Mouse (Mus musculus): ENCODE results near the gene Hmx2.
A peak's percentile ranks its signal among the peaks of the same experiment; 100 is the strongest.

Hmx2 gene

DNA sequence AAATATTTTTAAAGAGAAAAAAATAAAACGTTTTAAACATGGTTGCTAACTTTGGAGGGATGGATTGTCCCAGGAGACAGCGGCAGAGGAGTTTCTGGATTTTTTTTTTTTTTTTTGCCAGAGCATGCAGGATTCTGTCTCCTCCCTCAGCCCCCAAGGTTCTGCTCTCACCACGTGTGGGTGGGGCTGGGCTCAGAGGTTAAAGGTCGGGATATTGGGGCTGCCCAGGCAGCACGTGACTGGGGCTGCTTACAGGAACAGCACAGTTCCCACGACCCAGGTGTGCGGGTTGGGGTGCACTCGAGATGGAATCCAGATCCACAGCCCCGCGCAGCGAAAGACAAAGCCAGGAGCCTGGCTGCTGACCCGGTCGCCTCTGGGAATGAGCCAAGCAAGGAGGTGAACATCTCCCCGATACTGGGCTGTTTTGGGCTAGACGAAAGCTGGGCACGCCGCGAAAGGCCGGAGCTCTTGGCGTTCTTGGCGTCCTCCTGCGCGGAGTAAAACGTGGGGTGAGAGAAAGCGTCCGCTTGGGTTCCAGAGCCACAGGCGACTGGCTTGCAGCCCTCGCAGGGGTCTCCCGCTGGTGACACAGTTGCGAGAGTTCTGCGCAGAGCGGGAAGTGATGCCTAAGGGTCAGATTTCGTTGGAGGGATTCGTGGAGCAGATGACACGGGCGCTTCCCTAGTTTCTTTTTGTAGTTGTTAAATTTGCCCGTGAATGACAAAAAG, 8.1 kb downstream of the Hmx2 start:
- no peak for DNase-seq (ENCODE audit: low spot score in 2 of 2)

DNA sequence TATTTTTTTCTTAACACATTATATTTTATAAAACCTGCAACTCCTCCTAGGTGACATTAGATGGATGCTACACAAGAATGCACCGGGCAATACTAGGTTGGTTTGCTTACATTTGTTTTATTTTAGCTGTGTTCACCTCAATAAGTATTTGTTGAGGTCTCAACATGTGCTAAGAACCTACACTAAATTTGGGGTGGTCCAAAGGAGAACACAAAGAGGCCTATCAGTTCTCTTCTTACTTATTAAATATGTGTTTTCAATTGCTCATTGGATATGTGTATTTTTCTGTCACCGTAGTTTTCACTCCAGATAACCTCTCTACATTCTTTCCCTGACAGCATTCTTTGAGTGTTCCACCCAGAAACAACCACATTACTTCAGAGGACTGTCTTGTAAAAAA, 9.2 kb downstream of the Hmx2 start:
- DNase-seq (ENCODE audit: low spot score in 2 of 2) = no peak

DNA sequence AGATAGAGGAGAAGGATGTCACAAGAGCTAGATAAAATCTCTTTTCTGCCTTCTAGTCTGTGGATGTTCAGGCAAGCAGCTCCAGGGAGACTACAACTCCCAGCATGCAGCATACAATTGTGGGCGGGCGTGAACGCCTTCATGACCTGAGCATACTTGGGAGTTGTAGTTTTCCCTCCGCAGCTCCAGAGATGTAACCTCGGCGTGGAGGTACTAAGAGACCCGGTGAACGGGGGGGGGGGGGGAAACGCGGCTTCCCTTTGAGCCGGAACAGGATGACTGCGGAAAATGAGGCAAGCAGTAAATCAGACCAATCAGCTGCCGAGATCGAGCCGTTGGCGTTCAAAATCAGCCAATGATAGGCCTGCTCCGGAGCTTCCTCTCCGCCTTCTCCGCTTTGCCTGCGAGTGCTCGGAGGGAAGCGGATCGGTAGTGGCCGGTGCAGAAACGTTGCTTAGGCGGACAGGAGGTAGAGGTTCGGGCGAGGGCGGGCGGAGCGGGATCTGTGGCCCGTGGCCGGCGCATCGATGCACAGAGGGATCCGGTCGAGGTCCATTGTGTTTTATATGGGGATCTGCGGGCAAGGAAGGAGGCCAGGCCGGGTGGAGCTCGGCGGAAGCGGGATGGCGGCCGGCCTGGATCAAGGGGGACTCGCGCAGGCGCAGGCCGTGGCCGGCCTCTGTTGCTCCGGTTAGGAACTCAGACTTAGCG, 11.6 kb downstream of the Hmx2 start, which contains the start of gene Bub3:
Gene Bub3, plus strand, starts transcription at position 237 of the 711 bp plus-strand sequence.
- peak; percentile 84 to 90 for DNase-seq (ENCODE audit: low spot score in 2 of 2)

DNA sequence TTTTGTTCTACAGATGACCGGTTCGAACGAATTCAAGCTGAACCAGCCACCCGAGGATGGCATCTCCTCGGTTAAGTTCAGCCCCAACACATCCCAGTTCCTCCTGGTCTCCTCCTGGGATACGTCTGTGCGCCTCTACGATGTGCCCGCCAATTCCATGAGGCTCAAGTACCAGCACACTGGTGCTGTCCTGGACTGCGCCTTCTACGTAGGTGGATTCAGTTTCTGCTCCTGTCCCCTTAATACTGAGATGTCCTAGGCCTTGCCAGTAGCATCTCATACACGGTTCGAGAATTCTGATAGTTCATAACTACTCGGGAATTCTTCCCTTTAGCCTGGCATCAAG, 12.1 kb downstream of the Hmx2 start:
- no peak for DNase-seq (ENCODE audit: low spot score in 2 of 2)

DNA sequence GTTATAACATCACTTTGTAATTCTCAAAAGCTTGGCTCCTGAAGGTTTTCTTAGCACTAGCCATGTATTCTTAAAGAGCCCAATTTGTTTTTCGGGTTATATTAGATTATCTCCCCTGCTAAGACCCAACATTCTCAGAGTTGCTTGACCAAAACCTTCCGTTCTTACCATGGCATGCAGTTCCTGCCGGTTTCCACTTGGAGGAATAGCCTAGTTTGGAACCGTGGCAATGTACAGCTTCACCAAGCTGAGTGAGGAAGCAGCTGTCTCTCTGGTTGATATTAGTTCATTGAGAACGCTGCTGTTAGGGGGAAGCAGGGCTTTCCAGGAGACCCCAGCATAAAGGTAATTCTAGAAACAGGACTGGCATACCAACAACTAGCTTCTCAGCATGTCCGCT, 26.7 kb downstream of the Hmx2 start:
- no peak for DNase-seq (ENCODE audit: low spot score in 2 of 2)

DNA sequence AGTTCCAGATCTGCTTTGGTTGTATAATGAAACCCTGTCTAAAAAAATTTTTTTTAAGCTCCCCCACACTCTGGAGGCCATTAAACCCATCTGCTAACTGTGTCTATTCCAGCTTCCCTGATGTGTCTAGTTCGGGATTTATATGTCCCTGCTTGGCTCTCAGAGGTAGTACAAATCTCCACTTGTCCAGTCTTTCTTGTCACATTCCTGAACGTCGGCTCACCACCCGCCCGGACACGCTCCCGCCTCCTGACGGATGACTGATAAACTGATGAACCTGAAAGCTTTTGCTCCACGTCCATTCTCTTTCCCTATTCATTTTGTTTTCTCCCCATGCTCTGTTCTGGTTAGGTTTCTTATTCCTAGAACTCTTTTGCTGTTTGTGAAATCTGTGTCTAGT, 33.6 kb downstream of the Hmx2 start:
- DNase-seq (ENCODE audit: low spot score in 2 of 2) = no peak

DNA sequence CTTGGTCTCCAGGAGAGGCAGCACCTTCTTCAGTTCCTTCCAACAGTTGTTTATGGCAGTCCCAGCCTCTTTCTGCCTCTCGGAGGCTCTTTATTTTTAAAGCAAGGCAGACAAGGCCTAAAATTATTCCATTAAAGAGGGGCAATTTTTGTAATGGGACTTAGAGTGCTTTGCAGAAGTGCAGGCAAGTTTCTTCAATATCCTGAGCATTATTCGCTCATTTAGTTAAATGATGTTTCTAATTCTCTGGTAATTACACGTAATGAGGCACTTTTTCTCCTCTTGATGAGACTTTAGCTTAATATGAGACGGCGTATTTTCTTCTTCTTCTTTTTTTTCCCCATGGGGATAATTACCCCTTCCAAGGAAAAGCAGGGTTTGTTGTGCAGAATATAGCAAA, 37.0 kb downstream of the Hmx2 start:
- no peak for DNase-seq (ENCODE audit: low spot score in 2 of 2)

DNA sequence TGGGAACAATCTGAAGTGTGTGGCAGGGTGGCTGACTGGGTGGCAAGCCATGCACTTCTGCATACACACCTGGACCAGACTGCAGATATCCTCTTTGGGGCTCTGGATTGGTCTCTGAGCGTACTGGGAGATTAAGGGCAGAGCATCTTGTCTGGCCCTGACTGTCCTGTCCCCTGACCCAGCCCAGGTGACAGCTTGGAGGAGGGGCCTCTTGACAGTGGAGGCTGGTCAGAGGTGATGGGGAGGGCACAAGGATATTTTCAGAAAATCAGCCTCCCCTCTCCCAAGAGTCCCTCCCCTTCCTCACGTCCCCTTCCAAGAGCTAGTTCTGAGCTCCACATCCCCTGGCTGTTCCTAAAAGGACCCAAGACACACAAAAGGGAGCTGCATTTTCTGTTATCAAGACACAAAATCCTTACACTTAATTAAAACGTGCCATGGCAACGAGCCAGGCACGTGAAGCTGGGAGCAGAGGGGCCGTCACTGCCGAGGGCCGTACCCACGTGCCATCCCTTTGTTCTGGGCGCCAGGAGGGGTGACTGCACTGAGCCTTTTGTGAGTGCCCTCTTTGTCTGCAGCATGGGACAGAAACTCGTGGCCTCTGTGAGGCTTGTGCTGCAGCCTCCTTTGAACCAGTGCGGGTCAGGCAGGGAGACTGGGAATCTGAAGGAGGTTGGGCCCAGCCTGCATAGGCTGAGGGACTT, 49.4 kb downstream of the Hmx2 start:
- DNase-seq (ENCODE audit: low spot score in 2 of 2) = no peak

DNA sequence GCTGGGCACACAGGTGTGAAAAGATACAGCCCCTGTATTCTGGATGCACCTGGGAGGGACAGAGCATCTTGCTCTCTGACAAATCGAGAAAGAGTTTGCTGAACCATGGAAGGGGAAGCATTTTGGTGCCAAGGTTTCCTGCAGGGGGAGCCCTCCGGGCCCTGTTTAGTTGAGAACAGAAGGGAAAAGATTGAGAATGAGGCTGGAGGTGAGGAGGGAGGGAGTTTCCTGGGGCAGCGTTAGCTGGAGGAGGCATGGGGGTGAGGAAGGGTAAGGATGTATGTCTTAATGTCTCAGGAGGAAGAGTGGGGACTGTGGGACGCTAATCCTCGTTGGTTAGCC, 49.9 kb downstream of the Hmx2 start:
- no peak for DNase-seq (ENCODE audit: low spot score in 2 of 2)

DNA sequence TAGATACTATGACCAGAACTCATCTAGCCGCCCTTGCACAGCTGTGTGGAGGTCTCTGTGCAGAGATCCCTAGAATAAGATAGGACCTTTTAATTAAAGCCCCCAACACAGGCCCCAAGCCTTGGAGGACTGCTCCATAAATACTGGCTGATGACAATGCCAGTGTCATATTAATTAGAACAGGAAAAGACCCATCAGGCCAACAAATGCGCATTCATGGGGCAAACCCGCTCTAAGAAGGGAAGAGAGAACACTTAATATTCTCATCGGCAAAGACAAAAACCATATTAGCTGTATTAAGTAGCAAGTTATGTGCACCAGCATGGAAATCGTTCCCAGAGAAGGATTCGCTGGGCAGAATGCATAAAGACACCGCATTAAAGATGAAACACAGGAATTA, 53.5 kb downstream of the Hmx2 start:
- no peak for DNase-seq (ENCODE audit: low spot score in 2 of 2)

DNA sequence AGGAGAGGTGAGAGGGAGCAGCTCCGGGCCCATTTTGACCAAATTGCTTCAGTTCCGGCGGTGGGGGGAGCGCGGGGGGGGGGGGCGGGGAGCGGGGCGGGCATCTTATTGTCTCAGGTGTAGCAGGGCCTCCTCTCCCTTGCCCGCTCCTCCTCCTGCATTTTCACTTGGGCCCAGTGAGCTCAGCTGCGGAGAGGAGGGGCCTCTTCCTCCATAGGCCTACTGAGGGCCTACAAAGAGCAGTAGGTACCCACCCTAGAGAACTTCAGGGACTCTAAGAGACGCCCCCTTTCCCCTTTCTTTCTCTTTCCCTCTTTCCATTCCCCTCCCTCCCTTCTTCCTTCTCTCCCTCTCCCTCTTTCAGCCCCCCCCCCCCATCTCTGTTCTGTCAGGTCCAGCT, 54.6 kb downstream of the Hmx2 start:
- no peak for DNase-seq (ENCODE audit: low spot score in 2 of 2)

DNA sequence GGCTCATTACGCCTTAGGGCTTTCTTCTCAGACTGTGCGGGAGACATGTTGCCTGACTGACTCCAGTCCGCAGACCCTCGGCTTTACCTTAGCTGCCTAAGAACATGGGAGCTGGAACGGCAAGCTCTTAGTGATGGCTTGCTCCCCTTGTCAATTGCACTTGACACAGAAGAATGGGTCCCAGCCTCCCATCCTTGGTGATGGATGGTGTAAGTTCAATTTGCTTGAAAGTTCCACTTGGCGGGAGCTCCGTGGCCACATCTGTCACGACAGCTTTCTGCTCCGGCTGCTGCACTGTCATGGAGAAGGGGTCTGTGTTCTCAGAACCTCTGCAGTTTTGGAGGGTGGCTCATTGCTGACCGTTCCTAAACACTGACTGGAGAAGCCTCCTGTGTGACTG, 56.4 kb downstream of the Hmx2 start:
- no peak for DNase-seq (ENCODE audit: low spot score in 2 of 2)

DNA sequence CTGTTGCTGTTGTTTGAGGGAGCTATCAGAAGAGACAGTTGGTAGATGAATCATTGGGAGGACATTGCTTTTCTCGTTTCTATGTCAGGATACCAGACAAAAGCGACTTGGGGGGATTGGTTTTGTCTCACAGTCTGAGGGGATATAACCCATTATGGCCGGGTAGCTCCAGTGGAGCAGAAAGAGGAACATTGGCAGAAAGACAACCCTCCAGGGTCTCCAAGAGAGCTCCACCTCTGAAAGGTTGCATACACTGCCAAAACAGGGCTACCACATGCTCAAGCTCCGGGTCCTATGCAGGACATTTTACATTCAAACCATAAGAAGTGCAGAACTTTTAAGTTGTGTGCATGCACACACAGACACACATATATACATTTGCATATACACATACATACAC, 56.9 kb downstream of the Hmx2 start:
- no peak for DNase-seq (ENCODE audit: low spot score in 2 of 2)
